Mouse (Mus musculus): ENCODE measurements around the gene Morn4.

Gene Morn4

DNA sequence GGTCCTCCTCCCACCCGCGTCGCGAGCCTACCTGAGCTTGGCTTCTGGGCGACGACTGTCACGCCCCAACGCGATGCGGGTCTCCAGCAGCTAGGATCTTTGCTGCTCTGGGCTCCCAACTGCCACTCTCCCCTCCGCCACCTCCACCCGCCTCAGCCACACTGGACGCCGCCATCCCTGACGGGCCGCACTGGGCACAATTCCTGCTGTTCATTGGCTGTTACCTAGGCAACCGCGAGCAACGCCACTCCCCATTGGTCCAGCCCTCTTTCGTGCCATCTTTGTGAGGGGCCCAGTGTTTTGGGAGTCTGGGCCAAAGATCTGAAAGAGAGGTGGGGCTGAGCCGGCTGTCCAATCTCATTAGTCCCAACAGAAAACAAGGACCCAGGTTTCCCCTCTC is at the start of gene Morn4:
TSS of gene Morn4 (minus strand) at position 192 of the 400 bp plus-strand sequence.
- peak; percentile 92 for DNase-seq

GRCm38 (mm10) chr19:42135070-42135469 is 48.9 kb upstream of the Morn4 start:
- DNase-seq, result no peak

- DNase-seq, result no peak
These were observed 44.9 kb upstream of the Morn4 start for GRCm38 (mm10) chr19:42131101-42131500.

DNA sequence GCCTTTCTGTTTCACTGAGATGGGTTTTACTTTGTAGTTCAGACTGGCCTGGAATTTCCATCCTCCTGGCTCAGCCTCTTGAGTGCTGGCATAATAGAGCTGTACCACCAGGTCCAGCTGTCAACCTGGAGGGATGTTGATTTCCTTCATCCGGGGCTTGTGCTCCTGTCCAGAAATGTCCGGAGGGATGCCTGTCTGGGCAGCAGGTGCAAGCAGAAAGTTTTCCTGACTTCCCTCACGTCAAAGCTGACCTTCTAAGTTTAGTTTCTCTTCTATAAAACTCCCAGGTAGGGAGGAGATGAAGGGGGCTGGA is 44.1 kb upstream of the Morn4 start:
- DNase-seq, result no peak

- no peak for DNase-seq
These were observed 43.5 kb upstream of the Morn4 start for GRCm38 (mm10) chr19:42129509-42130293.

GRCm38 (mm10) chr19:42128787-42129508 is 42.8 kb upstream of the Morn4 start, which contains the start of gene Avpi1:
Gene Avpi1 (minus strand): TSS chr19:42129059.
- DNase-seq, result peak; percentile 99

GRCm38 (mm10) chr19:42128052-42128740 is 42.0 kb upstream of the Morn4 start:
- peak; percentile 17 for DNase-seq

- DNase-seq, result no peak
These were observed 40.9 kb upstream of the Morn4 start for GRCm38 (mm10) chr19:42127024-42127423.

GRCm38 (mm10) chr19:42126219-42126605 is 40.1 kb upstream of the Morn4 start:
- DNase-seq, result no peak

DNA sequence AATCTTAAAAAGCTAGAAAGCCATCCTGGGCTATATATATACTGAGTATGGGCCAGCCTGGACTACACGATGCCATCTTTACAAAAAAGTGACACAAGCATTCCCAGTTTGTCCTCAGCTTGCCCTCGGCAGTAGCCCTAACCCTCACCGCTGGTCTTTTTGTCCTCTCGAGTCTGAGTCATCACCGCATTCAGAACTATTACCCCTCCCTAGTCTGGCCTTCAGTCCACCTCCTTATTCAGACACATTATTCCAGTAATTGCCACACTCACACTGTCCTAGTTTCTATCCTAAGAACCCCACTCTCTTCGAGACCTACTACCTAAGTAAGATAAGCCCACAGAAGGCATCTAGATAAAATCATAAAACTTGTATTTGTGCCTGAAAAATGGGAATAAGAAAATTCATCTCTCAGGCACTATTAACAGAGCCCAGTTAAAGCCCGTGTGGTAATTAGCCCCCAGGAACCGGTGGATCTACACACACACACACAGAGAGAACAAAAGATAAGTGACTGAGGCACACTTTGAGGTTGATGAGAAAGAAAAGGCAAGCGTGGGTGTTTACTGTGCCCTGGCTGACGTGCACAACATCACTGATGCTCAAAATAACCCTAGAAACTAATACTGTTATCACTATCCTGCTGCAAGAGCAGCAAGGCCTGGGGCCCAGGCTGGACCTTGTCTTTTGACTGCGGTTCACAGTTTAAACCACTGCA is 39.5 kb upstream of the Morn4 start:
- DNase-seq, result no peak

DNA sequence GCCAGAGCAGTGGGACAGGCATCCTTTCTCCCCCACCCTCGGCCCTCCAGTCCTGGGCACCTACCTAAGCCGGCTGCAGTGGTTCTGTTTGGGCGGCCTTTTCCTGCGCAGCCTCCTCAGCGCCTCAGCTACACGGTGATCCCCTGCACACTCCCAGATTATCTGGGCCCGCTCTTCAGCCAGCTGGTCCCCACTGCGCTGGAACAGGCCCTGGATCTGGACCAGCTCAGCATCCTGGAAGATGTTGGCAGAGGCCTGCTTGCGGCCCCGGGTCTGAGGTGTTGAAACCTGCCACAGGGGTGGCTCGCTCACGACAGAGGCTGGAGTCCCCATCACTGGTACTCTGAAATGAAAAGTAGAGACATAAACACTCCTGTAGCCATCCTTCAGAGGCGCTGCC is 38.5 kb upstream of the Morn4 start:
- DNase-seq, result peak; percentile 16

DNA sequence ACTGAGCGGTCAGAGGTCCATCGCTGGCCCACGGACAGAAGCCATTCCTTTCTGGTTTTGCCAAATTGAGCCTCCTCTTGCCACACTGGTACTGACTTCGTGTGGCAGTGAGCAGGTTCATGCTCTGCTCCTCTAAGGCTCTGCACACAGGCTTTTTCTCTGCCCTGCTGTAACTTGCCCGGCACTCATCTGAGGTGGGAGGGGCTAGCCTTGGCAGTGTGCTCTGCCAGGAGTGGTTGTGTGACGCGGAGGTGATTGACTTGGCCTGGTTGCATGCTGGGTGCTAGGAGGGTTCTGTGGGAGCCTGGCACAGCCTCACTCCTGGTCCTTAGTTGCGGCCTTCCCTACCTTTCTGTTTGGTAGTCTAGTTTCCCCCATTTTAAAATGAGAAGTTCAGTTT is 34.3 kb upstream of the Morn4 start:
- DNase-seq, result no peak

- DNase-seq, result no peak
These were observed 32.4 kb upstream of the Morn4 start for GRCm38 (mm10) chr19:42118596-42118995.

GRCm38 (mm10) chr19:42118142-42118541 is 32.0 kb upstream of the Morn4 start:
- DNase-seq, result no peak

- DNase-seq, result no peak
These were observed 29.7 kb upstream of the Morn4 start for GRCm38 (mm10) chr19:42115783-42116335.

GRCm38 (mm10) chr19:42104681-42105080 is 18.5 kb upstream of the Morn4 start:
- no peak for DNase-seq

- no peak for DNase-seq
These were observed 13.2 kb upstream of the Morn4 start for GRCm38 (mm10) chr19:42099406-42099805.

DNA sequence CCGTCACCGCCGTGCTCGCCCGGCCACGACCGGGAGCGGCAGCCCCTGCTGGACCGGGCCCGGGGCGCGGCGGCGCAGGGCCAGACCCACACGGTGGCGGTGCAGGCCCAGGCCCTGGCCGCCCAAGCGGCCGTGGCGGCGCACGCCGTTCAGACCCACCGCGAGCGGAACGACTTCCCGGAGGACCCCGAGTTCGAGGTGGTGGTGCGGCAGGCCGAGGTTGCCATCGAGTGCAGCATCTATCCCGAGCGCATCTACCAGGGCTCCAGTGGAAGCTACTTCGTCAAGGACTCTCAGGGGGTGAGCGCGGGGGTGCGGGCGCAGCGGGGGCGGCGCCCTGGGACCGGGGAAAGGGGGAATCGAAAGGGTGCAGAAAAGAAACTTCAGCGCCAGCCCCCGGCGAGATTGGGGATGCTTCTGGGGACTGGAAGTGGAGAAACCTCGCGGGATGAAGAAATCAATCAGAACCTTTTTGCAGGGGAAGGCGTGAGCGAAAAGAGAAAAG is 4.5 kb upstream of the Morn4 start:
- peak; percentile 35 for DNase-seq

- peak; percentile 99 for DNase-seq
These were observed 3.8 kb upstream of the Morn4 start, which contains the start of gene Pi4k2a for GRCm38 (mm10) chr19:42089748-42090595. Gene Pi4k2a (plus strand): TSS chr19:42090470.

- peak; percentile 52 for DNase-seq
These were observed 3.1 kb upstream of the Morn4 start for GRCm38 (mm10) chr19:42089103-42089747.

- DNase-seq, result no peak
These were observed 467 bp downstream of the Morn4 start for GRCm38 (mm10) chr19:42085690-42086089.

Measured in right cerebral cortex, postnatal 14 days (tissue).